Comparison of ENCODE assay signal across 12 mouse cellular contexts in genomic region chr8:125197341-125198002, GRCm38 (mm10).
DNase-seq lines count a peak whose midpoint lies in the region; ATAC-seq lines count a peak whose summit lies in the region.
"Had no signal": no experiment of that assay in that cellular context is flagged by ENCODE, and none has a peak within 500 bp of the region (broad histone marks: within the 10 kb centered on the region; RNA-seq: fewer than 3 reads in every experiment).

No protein-coding gene starts in this region.

- H3K9ac ChIP-seq in heart, embryonic 12.5 days, result no peak overlapping the region
- H3K9ac ChIP-seq in lung, embryonic 15.5 days, result no peak overlapping the region
- H3K9ac ChIP-seq in kidney, embryonic 15.5 days, result no peak overlapping the region
- H3K9ac ChIP-seq in forebrain, embryonic 13.5 days, result no peak overlapping the region

- H3K27me3 ChIP-seq in heart, embryonic 12.5 days (replicated peaks), result no peaks in the 10 kb centered on the region
- no peaks in the 10 kb centered on the region for H3K27me3 ChIP-seq in lung, embryonic 15.5 days
- no peaks in the 10 kb centered on the region for H3K27me3 ChIP-seq in heart, embryonic 10.5 days (ENCODE audit: insufficient read depth, poor library complexity, severe bottlenecking)
- H3K27me3 ChIP-seq in kidney, embryonic 15.5 days, result peaks cover 10% of the 10 kb centered on the region; the same call in 1 of the 2 replicates
- 0 out of 2 replicates have a peak, but pooled peaks cover 2% of the 10 kb centered on the region for H3K27me3 ChIP-seq in forebrain, embryonic 13.5 days

- no peak for ATAC-seq in heart, embryonic 12.5 days (ENCODE audit: insufficient number of reproducible peaks, low FRiP score)
- ATAC-seq in lung, embryonic 15.5 days (ENCODE audit: borderline replicate concordance, extremely low read depth, low FRiP score, low TSS enrichment), result no peak
- ATAC-seq in kidney, embryonic 15.5 days (replicated peaks; ENCODE audit: low FRiP score), result no peak
- ATAC-seq in forebrain, embryonic 13.5 days, result no peak

- DNase-seq in heart, adult 18-20 months, result peak; percentile 58 to 82
- DNase-seq in lung, postnatal 36 days, result no peak
- DNase-seq in heart, embryonic 10.5 days (ENCODE audit: low spot score), result no peak
- DNase-seq in urinary bladder, postnatal 25 days (ENCODE audit: low spot score), result no peak
- DNase-seq: cerebellum, adult 11-12 months; lung, postnatal 14 days; spleen, adult 18-20 months had no signal

- H3K4me3 ChIP-seq in heart, embryonic 12.5 days, result no peak overlapping the region
- H3K4me3 ChIP-seq in lung, embryonic 15.5 days, result no peak overlapping the region
- no peak overlapping the region for H3K4me3 ChIP-seq in heart, embryonic 10.5 days
- no peak overlapping the region for H3K4me3 ChIP-seq in kidney, embryonic 15.5 days (replicated peaks)
- no peak overlapping the region for H3K4me3 ChIP-seq in forebrain, embryonic 13.5 days
- H3K4me3 ChIP-seq: myocyte had no signal

- H3K4me1 ChIP-seq in heart, embryonic 12.5 days (replicated peaks), result peaks cover 55% of the 10 kb centered on the region
- H3K4me1 ChIP-seq in lung, embryonic 15.5 days, result peaks cover 17% of the 10 kb centered on the region
- H3K4me1 ChIP-seq in heart, embryonic 10.5 days, result peaks cover 66% of the 10 kb centered on the region
- H3K4me1 ChIP-seq in kidney, embryonic 15.5 days, result peaks cover 69% of the 10 kb centered on the region
- H3K4me1 ChIP-seq in forebrain, embryonic 13.5 days, result no peaks in the 10 kb centered on the region; the same call in 1 of the 2 replicates

- no peak overlapping the region for H3K27ac ChIP-seq in heart, embryonic 12.5 days (ENCODE audit: poor library complexity, severe bottlenecking)
- peak overlapping the region; percentile 34 for H3K27ac ChIP-seq in lung, embryonic 15.5 days
- peak overlapping the region; percentile 30; the same call in 1 of the 2 replicates for H3K27ac ChIP-seq in heart, embryonic 10.5 days
- peak overlapping the region; percentile 78 for H3K27ac ChIP-seq in kidney, embryonic 15.5 days
- H3K27ac ChIP-seq in forebrain, embryonic 13.5 days, result no peak overlapping the region

- 71% methylated on average over 7 of the region's 7 CpGs for WGBS in heart, embryonic 12.5 days
- WGBS in lung, embryonic 15.5 days, result 69% methylated on average over 7 of the region's 7 CpGs
- WGBS in heart, embryonic 10.5 days, result 74% methylated on average over 7 of the region's 7 CpGs
- WGBS in kidney, embryonic 15.5 days, result 53% methylated on average over 7 of the region's 7 CpGs
- 77% methylated on average over 7 of the region's 7 CpGs for WGBS in forebrain, embryonic 13.5 days

- no peak overlapping the region for H3K4me2 ChIP-seq in heart, embryonic 12.5 days
- no peak overlapping the region for H3K4me2 ChIP-seq in lung, embryonic 15.5 days
- no peak overlapping the region for H3K4me2 ChIP-seq in kidney, embryonic 15.5 days
- no peak overlapping the region for H3K4me2 ChIP-seq in forebrain, embryonic 13.5 days

- no peaks in the 10 kb centered on the region for H3K36me3 ChIP-seq in heart, embryonic 12.5 days
- H3K36me3 ChIP-seq in lung, embryonic 15.5 days, result no peaks in the 10 kb centered on the region
- no peaks in the 10 kb centered on the region for H3K36me3 ChIP-seq in heart, embryonic 10.5 days
- H3K36me3 ChIP-seq in kidney, embryonic 15.5 days, result no peaks in the 10 kb centered on the region
- no peaks in the 10 kb centered on the region for H3K36me3 ChIP-seq in forebrain, embryonic 13.5 days (ENCODE audit: poor library complexity, severe bottlenecking)

- no peaks in the 10 kb centered on the region for H3K9me3 ChIP-seq in heart, embryonic 12.5 days (replicated peaks)
- no peaks in the 10 kb centered on the region for H3K9me3 ChIP-seq in lung, embryonic 15.5 days
- H3K9me3 ChIP-seq in heart, embryonic 10.5 days, result no peaks in the 10 kb centered on the region
- no peaks in the 10 kb centered on the region for H3K9me3 ChIP-seq in kidney, embryonic 15.5 days (replicated peaks)
- H3K9me3 ChIP-seq in forebrain, embryonic 13.5 days (replicated peaks), result no peaks in the 10 kb centered on the region

Comparison
In these comparisons a context has a peak if more than half of its experiments do, and no peak if none do; other contexts are left out.
1. DNase-seq: peak in heart, adult 18-20 months (2 of 2); none in lung, postnatal 36 days (single experiment), heart, embryonic 10.5 days (single experiment) and urinary bladder, postnatal 25 days (single experiment).
2. H3K27ac ChIP-seq: peak in lung, embryonic 15.5 days (single experiment), heart, embryonic 10.5 days (single experiment) and kidney, embryonic 15.5 days (single experiment); none in heart, embryonic 12.5 days (single experiment) and forebrain, embryonic 13.5 days (single experiment).